Comparison of ENCODE assay signal across 9 mouse cellular contexts in the genomic region with DNA sequence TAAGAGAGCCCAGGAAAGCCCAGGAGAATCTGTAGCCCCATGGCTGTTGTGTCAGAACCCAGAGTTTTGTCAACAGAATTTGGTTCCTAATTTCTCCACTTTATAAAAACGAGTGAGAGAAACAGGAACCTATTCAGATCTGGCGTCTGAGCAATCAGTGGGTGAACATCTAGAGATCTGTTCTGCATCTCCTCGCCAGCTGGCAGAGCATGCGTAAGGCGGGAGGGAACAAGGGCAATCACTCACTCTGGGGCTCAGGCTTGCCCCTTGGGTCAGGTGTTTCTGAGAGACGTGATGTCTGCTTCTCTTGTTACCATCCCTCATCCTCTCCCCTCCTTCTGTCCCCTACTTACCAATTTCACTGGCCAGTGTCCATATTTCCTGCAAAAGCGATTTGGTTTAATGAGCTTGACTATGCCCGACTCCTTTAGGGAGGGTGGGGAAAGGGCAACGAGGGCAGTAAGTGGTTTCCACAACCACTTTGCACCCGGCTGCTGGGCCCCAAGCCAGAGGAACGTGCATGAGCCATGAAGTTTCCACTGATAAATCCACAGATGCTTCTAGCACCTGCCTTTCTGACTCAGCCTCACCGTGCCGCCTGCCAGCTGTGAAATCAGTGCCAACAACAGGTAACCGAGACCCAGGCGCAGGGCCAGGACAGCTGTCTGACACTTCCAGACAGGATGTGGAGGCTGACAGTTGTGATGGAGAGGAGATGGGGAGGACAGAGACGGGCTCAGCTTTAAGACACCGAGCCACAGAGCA. TPM values are rescaled to one million over a fixed set of nuclear protein-coding genes. Genes with fewer than 3 reads are reported as not detected.
A peak's percentile ranks its signal among the peaks of the same experiment; 100 is the strongest.
DNase-seq lines count a peak whose midpoint lies in the region; ATAC-seq and TF ChIP-seq lines count a peak whose summit lies in the region.
"Had no signal": no experiment of that assay in that cellular context is flagged by ENCODE, and none has a peak within 500 bp of the region (broad histone marks: within the 10 kb centered on the region; RNA-seq: fewer than 3 reads in every experiment).

No protein-coding gene starts in this region.

- no peak for ATAC-seq in forebrain, embryonic 14.5 days
- no peak for ATAC-seq in forebrain, embryonic 16.5 days
- no peak for ATAC-seq in hindbrain, embryonic 14.5 days (ENCODE audit: low FRiP score)
- no peak for ATAC-seq in intestine, embryonic 15.5 days
- ATAC-seq in hindbrain, embryonic 12.5 days (ENCODE audit: low FRiP score), result no peak

- DNase-seq in forebrain, embryonic 14.5 days (ENCODE audit: low spot score), result peak; percentile 23
- peak; percentile 54 for DNase-seq in adrenal gland, postnatal 14 days
- DNase-seq in heart, postnatal 36 days, result peak; percentile 60 to 63
- peak; percentile 34 for DNase-seq in lung, adult 2 months
- no peak for DNase-seq in hindbrain, embryonic 14.5 days (ENCODE audit: low spot score)

- peaks cover 27% of the 10 kb centered on the region for H3K27me3 ChIP-seq in forebrain, embryonic 14.5 days (replicated peaks; ENCODE audit: control insufficient read depth, insufficient read depth, low read length)
- peaks cover 10% of the 10 kb centered on the region for H3K27me3 ChIP-seq in forebrain, embryonic 16.5 days (replicated peaks; ENCODE audit: control insufficient read depth, insufficient read depth, low read length)
- peaks cover 21% of the 10 kb centered on the region for H3K27me3 ChIP-seq in hindbrain, embryonic 14.5 days (ENCODE audit: control insufficient read depth, insufficient read depth, low read length)
- H3K27me3 ChIP-seq in intestine, embryonic 15.5 days (replicated peaks), result peaks cover 28% of the 10 kb centered on the region
- H3K27me3 ChIP-seq in hindbrain, embryonic 12.5 days, result peaks cover 38% of the 10 kb centered on the region

- H3K4me1 ChIP-seq in forebrain, embryonic 14.5 days (ENCODE audit: control insufficient read depth, insufficient read depth, low read length), result no peaks in the 10 kb centered on the region
- peaks cover 18% of the 10 kb centered on the region for H3K4me1 ChIP-seq in forebrain, embryonic 16.5 days (replicated peaks; ENCODE audit: control insufficient read depth, insufficient read depth, low read length)
- H3K4me1 ChIP-seq in lung, adult 2 months (ENCODE audit: control insufficient read depth, insufficient read depth, low read length), result peaks cover 5% of the 10 kb centered on the region; the same call in 1 of the 2 replicates
- H3K4me1 ChIP-seq in hindbrain, embryonic 14.5 days (replicated peaks; ENCODE audit: control insufficient read depth, insufficient read depth, low read length), result no peaks in the 10 kb centered on the region
- peaks cover 5% of the 10 kb centered on the region; the same call in 1 of the 2 replicates for H3K4me1 ChIP-seq in intestine, embryonic 15.5 days (replicated peaks)
- H3K4me1 ChIP-seq in hindbrain, embryonic 12.5 days, result peaks cover 12% of the 10 kb centered on the region

- no peaks in the 10 kb centered on the region for H3K36me3 ChIP-seq in forebrain, embryonic 14.5 days (ENCODE audit: control insufficient read depth, insufficient read depth, low read length)
- no peaks in the 10 kb centered on the region for H3K36me3 ChIP-seq in forebrain, embryonic 16.5 days (ENCODE audit: control insufficient read depth, insufficient read depth)
- H3K36me3 ChIP-seq in hindbrain, embryonic 14.5 days (replicated peaks; ENCODE audit: control insufficient read depth, insufficient read depth), result no peaks in the 10 kb centered on the region
- H3K36me3 ChIP-seq in intestine, embryonic 15.5 days, result no peaks in the 10 kb centered on the region
- no peaks in the 10 kb centered on the region for H3K36me3 ChIP-seq in hindbrain, embryonic 12.5 days

- no peak overlapping the region for H3K4me2 ChIP-seq in forebrain, embryonic 14.5 days (ENCODE audit: low read length)
- H3K4me2 ChIP-seq in forebrain, embryonic 16.5 days (ENCODE audit: low read length), result no peak overlapping the region
- no peak overlapping the region for H3K4me2 ChIP-seq in hindbrain, embryonic 14.5 days (replicated peaks)
- H3K4me2 ChIP-seq in intestine, embryonic 15.5 days (replicated peaks), result no peak overlapping the region
- no peak overlapping the region for H3K4me2 ChIP-seq in hindbrain, embryonic 12.5 days (replicated peaks)

- no peak overlapping the region for H3K27ac ChIP-seq in forebrain, embryonic 14.5 days (ENCODE audit: low read depth, low read length)
- no peak overlapping the region for H3K27ac ChIP-seq in forebrain, embryonic 16.5 days (ENCODE audit: low read length)
- no peak overlapping the region for H3K27ac ChIP-seq in hindbrain, embryonic 14.5 days
- no peak overlapping the region for H3K27ac ChIP-seq in intestine, embryonic 15.5 days
- no peak overlapping the region for H3K27ac ChIP-seq in hindbrain, embryonic 12.5 days

- H3K4me3 ChIP-seq in forebrain, embryonic 14.5 days (ENCODE audit: low read depth, low read length), result no peak overlapping the region
- H3K4me3 ChIP-seq in forebrain, embryonic 16.5 days (replicated peaks; ENCODE audit: low read length), result no peak overlapping the region
- H3K4me3 ChIP-seq in lung, adult 2 months (replicated peaks; ENCODE audit: extremely low read depth, low read depth, low read length), result no peak overlapping the region
- no peak overlapping the region for H3K4me3 ChIP-seq in hindbrain, embryonic 14.5 days (replicated peaks; ENCODE audit: low read length)
- H3K4me3 ChIP-seq in intestine, embryonic 15.5 days (replicated peaks), result no peak overlapping the region
- no peak overlapping the region for H3K4me3 ChIP-seq in hindbrain, embryonic 12.5 days

- no peak overlapping the region for H3K9ac ChIP-seq in forebrain, embryonic 14.5 days (ENCODE audit: low read length)
- H3K9ac ChIP-seq in forebrain, embryonic 16.5 days (replicated peaks; ENCODE audit: low read depth, low read length), result no peak overlapping the region; the same call in 1 of the 2 replicates
- H3K9ac ChIP-seq in hindbrain, embryonic 14.5 days, result no peak overlapping the region
- no peak overlapping the region for H3K9ac ChIP-seq in intestine, embryonic 15.5 days
- no peak overlapping the region for H3K9ac ChIP-seq in hindbrain, embryonic 12.5 days

- TF ChIP-seq CTCF in lung, adult 2 months (IDR thresholded peaks at IDR 0.05; ENCODE audit: insufficient read depth, low read length), result no peak

- H3K9me3 ChIP-seq in forebrain, embryonic 14.5 days (replicated peaks; ENCODE audit: control insufficient read depth, low read length), result no peaks in the 10 kb centered on the region; the same call in 1 of the 2 replicates
- H3K9me3 ChIP-seq in forebrain, embryonic 16.5 days (ENCODE audit: control insufficient read depth, low read length), result peaks cover 5% of the 10 kb centered on the region; the same call in 1 of the 2 replicates
- no peaks in the 10 kb centered on the region for H3K9me3 ChIP-seq in hindbrain, embryonic 14.5 days (ENCODE audit: control insufficient read depth, low read length)
- H3K9me3 ChIP-seq in intestine, embryonic 15.5 days, result no peaks in the 10 kb centered on the region
- 0 out of 2 replicates have a peak, but pooled peaks cover 4% of the 10 kb centered on the region for H3K9me3 ChIP-seq in hindbrain, embryonic 12.5 days (replicated peaks)

- WGBS in forebrain, embryonic 14.5 days, result 65% methylated on average over 17 of the region's 17 CpGs
- WGBS in forebrain, embryonic 16.5 days, result 53% methylated on average over 17 of the region's 17 CpGs
- WGBS in lung, adult 2 months, result 25% methylated on average over 17 of the region's 17 CpGs
- WGBS in hindbrain, embryonic 14.5 days, result 66% methylated on average over 17 of the region's 17 CpGs
- 42% methylated on average over 17 of the region's 17 CpGs for WGBS in intestine, embryonic 15.5 days
- 67% methylated on average over 17 of the region's 17 CpGs for WGBS in hindbrain, embryonic 12.5 days

- no peak for TF ChIP-seq POLR2A in lung, adult 2 months (IDR thresholded peaks at IDR 0.05; ENCODE audit: borderline replicate concordance, extremely low read depth, low read depth, low read length)

- intact Hi-C loops in heart, postnatal 36 days (cut with DNase I), result no loop called here

RNA-seq across cellular contexts. Expression of a gene that starts 5.5 kb away (rescaled TPM):
- polyA plus RNA-seq in forebrain, embryonic 14.5 days (2014; fragmentation: Nextera tagmentation; extraction: Ambion mirVana), result 30.6 and 33.6 TPM in 2 replicates
- 33.0 and 42.8 TPM in 2 replicates for polyA plus RNA-seq in forebrain, embryonic 16.5 days (2015; fragmentation: Nextera tagmentation; extraction: Ambion mirVana)
- 9.2 and 12.9 TPM in 2 replicates for total RNA-seq in adrenal gland, postnatal 14 days (2021)
- total RNA-seq in heart, postnatal 36 days (2021), result 10 to 100 TPM in 1 of 2 experiments, 1 to 10 TPM in 1; 6.9 to 10.4 TPM
- 7.3 and 10.9 TPM in 2 replicates for polyA plus RNA-seq in lung, adult 2 months (2012; rRNA removed)
- polyA plus RNA-seq in hindbrain, embryonic 14.5 days (2014; fragmentation: Nextera tagmentation; extraction: Ambion mirVana), result 49.2 and 50.8 TPM in 2 replicates
- polyA plus RNA-seq in intestine, embryonic 15.5 days (2015; fragmentation: Nextera tagmentation; extraction: Ambion mirVana), result 8.8 and 9.6 TPM in 2 replicates
- polyA plus RNA-seq in hindbrain, embryonic 12.5 days (2016; fragmentation: Nextera tagmentation; extraction: Ambion mirVana), result 10.8 and 14.9 TPM in 2 replicates
- total RNA-seq: liver, adult 2 months had no signal

RNA-seq across cellular contexts. Expression of a gene that starts 26.2 kb away (rescaled TPM):
- 0.52 and 0.79 TPM in 2 replicates for polyA plus RNA-seq in forebrain, embryonic 14.5 days (2014; fragmentation: Nextera tagmentation; extraction: Ambion mirVana)
- 1.4 TPM in 2 replicates for polyA plus RNA-seq in forebrain, embryonic 16.5 days (2015; fragmentation: Nextera tagmentation; extraction: Ambion mirVana)
- total RNA-seq in adrenal gland, postnatal 14 days (2021), result 4.4 and 4.5 TPM in 2 replicates
- 1 to 10 TPM; 1.7 to 2.2 TPM for total RNA-seq in heart, postnatal 36 days (2021)
- 28.8 and 34.5 TPM in 2 replicates for polyA plus RNA-seq in lung, adult 2 months (2012; rRNA removed)
- polyA plus RNA-seq in hindbrain, embryonic 14.5 days (2014; fragmentation: Nextera tagmentation; extraction: Ambion mirVana), result 0.81 and 1.4 TPM in 2 replicates
- 3.3 and 4.0 TPM in 2 replicates for polyA plus RNA-seq in intestine, embryonic 15.5 days (2015; fragmentation: Nextera tagmentation; extraction: Ambion mirVana)
- polyA plus RNA-seq in hindbrain, embryonic 12.5 days (2016; fragmentation: Nextera tagmentation; extraction: Ambion mirVana), result 2.3 and 4.3 TPM in 2 replicates

RNA-seq across cellular contexts. Expression of a gene that starts 49.2 kb away (rescaled TPM):
- 0.10 and 0.25 TPM in 2 replicates for polyA plus RNA-seq in forebrain, embryonic 14.5 days (2014; fragmentation: Nextera tagmentation; extraction: Ambion mirVana)
- polyA plus RNA-seq in forebrain, embryonic 16.5 days (2015; fragmentation: Nextera tagmentation; extraction: Ambion mirVana), result 0.12 and 0.13 TPM in 2 replicates
- total RNA-seq in adrenal gland, postnatal 14 days (2021), result 2.3 and 8.2 TPM in 2 replicates
- 1 to 10 TPM; 1.9 to 4.6 TPM for total RNA-seq in heart, postnatal 36 days (2021)
- 14.7 and 18.5 TPM in 2 replicates for polyA plus RNA-seq in lung, adult 2 months (2012; rRNA removed)
- 0.27 and 0.39 TPM in 2 replicates for polyA plus RNA-seq in hindbrain, embryonic 14.5 days (2014; fragmentation: Nextera tagmentation; extraction: Ambion mirVana)
- 0.24 and 0.35 TPM in 2 replicates for polyA plus RNA-seq in intestine, embryonic 15.5 days (2015; fragmentation: Nextera tagmentation; extraction: Ambion mirVana)
- polyA plus RNA-seq in hindbrain, embryonic 12.5 days (2016; fragmentation: Nextera tagmentation; extraction: Ambion mirVana), result 0.08 and 0.20 TPM in 2 replicates

Comparison
In these comparisons a context has a peak if more than half of its experiments do, and no peak if none do; other contexts are left out.
1. RNA of a gene that starts 49.2 kb away (polyA plus RNA-seq): 14.7 to 18.5 TPM in lung, adult 2 months; 0.27 to 0.39 TPM in hindbrain, embryonic 14.5 days, 0.10 to 0.25 TPM in forebrain, embryonic 14.5 days, 0.24 to 0.35 TPM in intestine, embryonic 15.5 days, 0.12 to 0.13 TPM in forebrain, embryonic 16.5 days and 0.08 to 0.20 TPM in hindbrain, embryonic 12.5 days; every median in the first group is over 10 times any median in the second.